Mouse (Mus musculus): ENCODE measurements at regions not wholly inside any gene's neighbourhood (a gene's known extent, or its start where the extent isn't known, plus 50 kb on each side); places are given as distances from the start of the nearest gene placed in this dataset.
"Not testable (repeated sequence)": the region's sequence is repeated elsewhere in the genome, so short reads cannot be mapped to it uniquely, and the experiment has no call there.

- intact Hi-C loops (cut with DNase I) = no loop called here
- TF ChIP-seq CTCF (IDR thresholded peaks at IDR 0.05) = no peak
- no peak overlapping the region for H3K27ac ChIP-seq
- H3K4me3 ChIP-seq = no peak overlapping the region
- DNase-seq (ENCODE audit: extremely low spot score in 1 of 2, low spot score in 2 of 2) = no peak
Observed at GRCm38 (mm10) chr12:47975868-47976267, 1157.1 kb upstream of the Nova1 start.

- TF ChIP-seq CTCF (IDR thresholded peaks at IDR 0.05) = no peak
- H3K27ac ChIP-seq = no peak overlapping the region
- intact Hi-C loops (cut with DNase I) = no loop called here
- no peak for DNase-seq (ENCODE audit: extremely low spot score in 1 of 2, low spot score in 2 of 2)
- no peak overlapping the region for H3K4me3 ChIP-seq
Observed at GRCm38 (mm10) chr12:47969655-47970054, 1150.9 kb upstream of the Nova1 start.

- intact Hi-C loops (cut with DNase I) = no loop called here
- no peak for DNase-seq (ENCODE audit: extremely low spot score in 1 of 2, low spot score in 2 of 2)
- no peak overlapping the region for H3K27ac ChIP-seq
- no peak for TF ChIP-seq CTCF (IDR thresholded peaks at IDR 0.05)
- H3K4me3 ChIP-seq = no peak overlapping the region
Observed at GRCm38 (mm10) chr12:47954330-47954729, 1135.6 kb upstream of the Nova1 start.

- H3K4me3 ChIP-seq; DNase-seq (ENCODE audit: extremely low spot score in 1 of 2, low spot score in 2 of 2); intact Hi-C loops (cut with DNase I); H3K27ac ChIP-seq: not testable (repeated sequence)
Observed at GRCm38 (mm10) chr12:47939491-47939890, 1120.8 kb upstream of the Nova1 start.

GRCm38 (mm10) chr12:47927007-47927406 is 1108.3 kb upstream of the Nova1 start:
- no peak for DNase-seq (ENCODE audit: extremely low spot score in 1 of 2, low spot score in 2 of 2)
- TF ChIP-seq CTCF (IDR thresholded peaks at IDR 0.05) = no peak
- Histone ChIP-seq H3K27ac (no peak overlapping the region), H3K4me3 (no peak overlapping the region)
- intact Hi-C loops (cut with DNase I) = no loop called here

Data from left cerebral cortex, adult 2 months (tissue).